Mouse (Mus musculus): ENCODE results near the gene Zfp777. TPM values are rescaled to one million over a fixed set of nuclear protein-coding genes. Genes with fewer than 3 reads are reported as not detected.

Zfp777 gene
- polyA plus RNA-seq, 1 experiment from 2014 or later = 13.3 TPM

Small RNAs within 50 kb of the gene (microRNA-seq; reads per million reads assigned to microRNA genes)
- gene Gm24563 = not detected

Other genes starting within 250 kb of the Zfp777 start
- gene Pdia4, start 235.5 kb downstream of the Zfp777 start, polyA plus RNA-seq (2016; fragmentation: Nextera tagmentation; extraction: Ambion mirVana) = 196 and 221 TPM in 2 replicates
- gene Zfp786, start 218.0 kb downstream of the Zfp777 start, polyA plus RNA-seq (2016; fragmentation: Nextera tagmentation; extraction: Ambion mirVana) = 12.8 and 14.8 TPM in 2 replicates
- 13.4 and 14.5 TPM in 2 replicates for gene Zfp398, start 213.2 kb downstream of the Zfp777 start, polyA plus RNA-seq (2016; fragmentation: Nextera tagmentation; extraction: Ambion mirVana)
- gene Zfp282, start 171.7 kb downstream of the Zfp777 start, polyA plus RNA-seq (2016; fragmentation: Nextera tagmentation; extraction: Ambion mirVana) = 26.8 and 27.0 TPM in 2 replicates
- 16.8 and 19.6 TPM in 2 replicates for gene Zfp212, start 128.4 kb downstream of the Zfp777 start, polyA plus RNA-seq (2016; fragmentation: Nextera tagmentation; extraction: Ambion mirVana)
- 11.0 and 11.2 TPM in 2 replicates for gene Zfp956, start 95.5 kb downstream of the Zfp777 start, polyA plus RNA-seq (2016; fragmentation: Nextera tagmentation; extraction: Ambion mirVana)
- gene Zfp746, start 37.7 kb upstream of the Zfp777 start, polyA plus RNA-seq (2016; fragmentation: Nextera tagmentation; extraction: Ambion mirVana) = 29.4 and 30.3 TPM in 2 replicates